Mouse (Mus musculus) G1E (cell line): ENCODE measurements around the gene Iqgap2. TPM values are rescaled to one million over a fixed set of nuclear protein-coding genes. Genes with fewer than 3 reads are reported as not detected.

Experiments used
- ATAC-seq: 2 replicates; pipeline ENCODE4 v1.8.0; 2016; ENCODE audit warnings: mild to moderate bottlenecking; ENCODE audit not compliant: insufficient number of reproducible peaks, poor library complexity, low FRiP score, severe bottlenecking; ENCODE audit errors: extremely low read depth
- DNase-seq: peaks from one replicate; pipeline ENCODE4 v3.0.0; 2012; ENCODE audit warnings: low spot score
- H3K27me3 ChIP-seq: 2 replicates; pipeline ENCODE4 v1.6.1; 2012; ENCODE audit warnings: mild to moderate bottlenecking, low read length, inconsistent platforms; ENCODE audit not compliant: insufficient read depth
- H3K36me3 ChIP-seq: replicated peaks from 2 replicates; pipeline ENCODE3; 2012; ENCODE audit warnings: mild to moderate bottlenecking, inconsistent platforms
- H3K4me1 ChIP-seq: 2 replicates; pipeline ENCODE4 v1.6.1; 2012; ENCODE audit warnings: low read depth, low read length, inconsistent platforms, mixed read lengths; ENCODE audit not compliant: insufficient read depth
- H3K4me3 ChIP-seq: 2 replicates; pipeline ENCODE4 v1.5.1; 2012; ENCODE audit warnings: low read depth, mild to moderate bottlenecking, inconsistent platforms, low read length, moderate library complexity, mixed read lengths
- H3K9me3 ChIP-seq: replicated peaks from 2 replicates; pipeline ENCODE4 v1.6.1; 2012; ENCODE audit warnings: inconsistent platforms
- CTCF ChIP-seq: IDR thresholded peaks from 2 replicates; pipeline ENCODE4 v1.5.1; 2012; ENCODE audit warnings: low read depth, low read length, inconsistent platforms, mixed read lengths
- GATA1 ChIP-seq: IDR thresholded peaks from 2 replicates; pipeline ENCODE4 v1.6.1; 2012; ENCODE audit warnings: borderline replicate concordance, low read length, inconsistent platforms, mixed read lengths
- GATA2 ChIP-seq: IDR thresholded peaks from 2 replicates; pipeline ENCODE4 v1.6.1; 2012; ENCODE audit warnings: low read depth, low read length, inconsistent platforms, borderline replicate concordance
- POLR2AphosphoS5 ChIP-seq: IDR thresholded peaks from 2 replicates; pipeline ENCODE4 v1.6.1; 2012; ENCODE audit warnings: low read depth, low read length, inconsistent platforms; ENCODE audit not compliant: insufficient replicate concordance
- TAL1 ChIP-seq: conservative IDR thresholded peaks from 2 replicates; pipeline ENCODE4 v1.6.1; 2012; ENCODE audit warnings: low read depth, low read length, inconsistent platforms, mixed read lengths
- polyA plus RNA-seq: library from polyadenylated mRNA; stranded (reverse); fragments of >175 nt; gene quantifications from 2 replicates; pipeline ENCODE4 v1.2.3, GENCODE M21; 2012
- total RNA-seq, 2 experiments: library from RNA; stranded (forward) in 1 of 2; stranded (reverse) in 1 of 2; fragments of 200-1000 nt in 1 of 2; fragments of >200 nt in 1 of 2; fragmentation: Nextera tagmentation in 1 of 2; gene quantifications; 2 replicates each; pipeline ENCODE4 v1.2.3; 2014 to 2017

The Iqgap2 gene
- total and polyA plus RNA-seq, 3 experiments, result 3.0 to 14.3 (median 6.6) TPM

DNA sequence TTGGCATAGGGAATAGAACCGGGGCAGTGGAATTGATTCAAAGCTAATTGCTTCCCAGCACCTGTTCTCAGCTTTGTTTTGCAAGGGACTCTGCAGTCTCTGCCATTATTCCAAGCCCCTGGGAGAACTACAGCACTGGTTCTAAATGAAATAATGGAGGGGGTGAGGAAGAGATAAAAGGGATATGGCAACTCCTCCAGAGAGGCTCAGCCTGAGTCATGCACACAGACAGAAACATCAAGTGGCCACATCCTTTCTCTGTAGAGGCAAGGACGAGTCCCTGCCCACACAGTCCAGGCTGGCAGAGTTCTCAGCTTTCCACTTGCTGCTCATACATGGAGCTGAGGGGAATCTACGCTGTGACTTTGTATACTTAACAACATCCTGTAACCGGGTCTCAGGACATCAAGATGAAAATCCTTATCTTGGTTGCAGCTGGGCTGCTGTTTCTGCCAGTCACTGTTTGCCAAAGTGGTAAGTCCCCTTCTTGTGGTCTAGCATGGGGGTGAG, 195.0 kb downstream of the Iqgap2 start, which contains the start of gene F2rl2:
TSS of gene F2rl2 (plus strand) at position 200 of the 510 bp plus-strand sequence.
- TF ChIP-seq GATA2 (no peak), TAL1 (no peak), GATA1 (no peak), POLR2AphosphoS5 (no peak), CTCF (no peak)
- Histone ChIP-seq H3K4me1 (peaks cover 5% of the 10 kb centered on the region; the same call in 1 of the 2 replicates), H3K4me3 (no peak within 1 kb of the TSS), H3K27me3 (peaks cover 9% of the 10 kb centered on the region; the same call in 1 of the 2 replicates), H3K36me3 (peaks cover 4% of the 10 kb centered on the region), H3K9me3 (no peaks in the 10 kb centered on the region)
- peak; percentile 15; the same call in 1 of the 2 replicates for ATAC-seq
- DNase-seq, result no peak

DNA sequence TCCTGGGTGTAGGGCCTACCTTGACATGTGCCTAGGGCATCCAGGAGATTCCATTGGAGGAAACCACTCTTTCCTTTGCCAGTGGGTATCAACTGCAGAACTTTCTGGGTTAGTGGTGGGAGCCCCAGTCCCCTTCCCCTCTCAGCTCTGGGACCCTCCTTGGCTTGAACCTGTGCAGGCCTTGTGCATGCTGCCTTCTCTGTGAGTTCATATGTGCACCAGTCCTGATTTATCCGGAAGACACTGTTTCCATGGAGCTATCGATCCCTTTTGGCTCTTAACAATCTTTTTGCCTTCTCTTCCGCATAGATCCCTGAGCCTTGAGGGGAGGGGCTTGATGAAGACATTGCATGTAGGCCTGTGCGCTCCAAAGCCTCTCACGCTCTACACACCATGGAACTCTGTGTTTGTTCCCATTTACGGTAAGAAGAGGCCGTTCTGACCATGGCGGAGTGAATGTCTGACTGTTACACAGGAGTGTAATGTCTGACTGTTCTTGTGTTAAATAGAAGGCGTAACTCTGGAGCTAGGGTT, 195.5 kb downstream of the Iqgap2 start:
- ATAC-seq, result no peak
- no peak for TF ChIP-seq GATA1
- TF ChIP-seq POLR2AphosphoS5, result no peak
- no peak for TF ChIP-seq CTCF
- no peak for TF ChIP-seq TAL1
- TF ChIP-seq GATA2, result no peak
- Histone ChIP-seq H3K36me3 (peaks cover 4% of the 10 kb centered on the region), H3K4me3 (no peak overlapping the region), H3K27me3 (peaks cover 9% of the 10 kb centered on the region; the same call in 1 of the 2 replicates), H3K9me3 (no peaks in the 10 kb centered on the region), H3K4me1 (peaks cover 5% of the 10 kb centered on the region; the same call in 1 of the 2 replicates)
- no peak for DNase-seq

GRCm38 (mm10) chr13:95692201-95692600, 199.5 kb downstream of the Iqgap2 start:
- H3K4me3 ChIP-seq, result no peak overlapping the region
- TF ChIP-seq TAL1 (no peak), GATA1 (no peak), POLR2AphosphoS5 (no peak), CTCF (no peak), GATA2 (no peak)
- H3K4me1 ChIP-seq, result peaks cover 29% of the 10 kb centered on the region
- H3K27me3 ChIP-seq, result peaks cover 7% of the 10 kb centered on the region; the same call in 1 of the 2 replicates
- ATAC-seq, result no peak
- no peaks in the 10 kb centered on the region for H3K36me3 ChIP-seq
- DNase-seq, result no peak
- H3K9me3 ChIP-seq, result no peaks in the 10 kb centered on the region

DNA sequence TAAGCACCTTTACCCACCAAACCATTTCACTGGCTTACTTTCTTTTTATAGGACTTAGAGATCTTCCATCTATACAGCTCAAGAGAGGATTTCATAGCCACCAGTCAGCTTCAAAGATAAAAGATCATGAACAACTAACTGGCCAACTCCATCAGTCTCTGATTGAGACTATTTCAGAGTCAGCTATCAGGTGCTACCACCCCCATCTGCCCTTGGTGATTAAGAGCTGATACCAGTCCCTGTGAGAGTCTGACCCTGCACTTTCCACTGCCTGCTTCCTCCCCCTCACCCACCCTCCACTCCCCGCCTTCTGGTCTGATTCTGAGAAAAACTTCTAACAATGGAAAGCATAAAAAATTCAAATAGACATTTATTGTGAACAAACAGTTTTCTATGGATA, 203.1 kb downstream of the Iqgap2 start:
- H3K4me1 ChIP-seq, result peaks cover 52% of the 10 kb centered on the region
- no peak overlapping the region for H3K4me3 ChIP-seq
- peak; percentile 97 for ATAC-seq

GRCm38 (mm10) chr13:95685736-95686135, 206.0 kb downstream of the Iqgap2 start:
- Histone ChIP-seq H3K9me3 (no peaks in the 10 kb centered on the region), H3K27me3 (peaks cover 3% of the 10 kb centered on the region; the same call in 1 of the 2 replicates), H3K36me3 (no peaks in the 10 kb centered on the region), H3K4me3 (no peak overlapping the region), H3K4me1 (peaks cover 55% of the 10 kb centered on the region)
- DNase-seq, result no peak
- TF ChIP-seq GATA1 (no peak), TAL1 (no peak), CTCF (no peak), GATA2 (no peak), POLR2AphosphoS5 (no peak)
- ATAC-seq, result 0 out of 2 replicates have a peak, but pooled peaks have one; percentile 5

More for the DNA sequence above, 203.1 kb downstream of the Iqgap2 start:
- H3K9me3 ChIP-seq, result no peaks in the 10 kb centered on the region
- no peak for TF ChIP-seq GATA1
- no peak for TF ChIP-seq GATA2
- peak; percentile 72 for TF ChIP-seq TAL1
- TF ChIP-seq CTCF, result no peak
- no peak for TF ChIP-seq POLR2AphosphoS5
- H3K36me3 ChIP-seq, result no peaks in the 10 kb centered on the region
- no peak for DNase-seq
- H3K27me3 ChIP-seq, result peaks cover 7% of the 10 kb centered on the region; the same call in 1 of the 2 replicates

DNA sequence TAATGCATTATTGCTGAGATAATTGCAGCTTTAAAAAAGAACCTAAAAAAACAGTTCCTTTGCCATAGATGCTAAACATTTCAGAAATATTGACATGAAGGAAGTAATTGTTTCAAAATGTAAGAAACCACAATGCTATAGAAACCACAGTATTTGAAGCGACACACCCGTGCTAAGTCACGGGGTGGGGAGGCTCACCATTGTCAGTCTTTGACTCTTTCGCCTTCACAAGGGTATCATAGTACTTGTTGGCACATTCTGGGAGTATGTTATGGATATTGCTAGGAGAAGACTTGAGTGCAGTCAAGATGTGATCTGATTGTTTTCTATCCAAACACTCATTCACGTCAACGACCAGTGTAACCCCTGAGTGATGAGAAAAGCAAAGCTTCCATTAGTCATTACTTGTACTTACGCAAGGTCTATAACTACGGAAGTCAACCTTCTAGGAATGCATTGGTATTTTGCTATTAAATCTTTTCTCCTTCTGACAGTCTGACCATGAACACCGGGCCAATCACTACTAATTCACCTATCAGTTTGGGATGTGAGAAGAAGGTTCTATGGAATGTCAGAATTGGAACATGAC, 207.0 kb downstream of the Iqgap2 start:
- H3K4me1 ChIP-seq, result peaks cover 59% of the 10 kb centered on the region
- no peak for ATAC-seq
- no peaks in the 10 kb centered on the region for H3K9me3 ChIP-seq
- TF ChIP-seq GATA2 (no peak), CTCF (no peak), POLR2AphosphoS5 (no peak), TAL1 (no peak), GATA1 (no peak)
- no peak for DNase-seq
- no peak overlapping the region for H3K4me3 ChIP-seq
- no peaks in the 10 kb centered on the region for H3K36me3 ChIP-seq
- H3K27me3 ChIP-seq, result peaks cover 1% of the 10 kb centered on the region; the same call in 1 of the 2 replicates
